Mouse (Mus musculus) ES-Bruce4 (cell line): ENCODE measurements around the gene Pcbp3.

Source experiments
- CTCF ChIP-seq: IDR thresholded peaks from one replicate; pipeline ENCODE4 v1.8.1; 2011; ENCODE audit warnings: low read depth, low read length
- EP300 ChIP-seq: IDR thresholded peaks from 2 replicates; pipeline ENCODE4 v1.6.1; 2011; ENCODE audit warnings: low read depth, low read length; ENCODE audit not compliant: insufficient read depth
- POLR2A ChIP-seq: IDR thresholded peaks from one replicate; pipeline ENCODE4 v1.8.1; 2011; ENCODE audit warnings: low read length; ENCODE audit not compliant: insufficient read depth

DNA sequence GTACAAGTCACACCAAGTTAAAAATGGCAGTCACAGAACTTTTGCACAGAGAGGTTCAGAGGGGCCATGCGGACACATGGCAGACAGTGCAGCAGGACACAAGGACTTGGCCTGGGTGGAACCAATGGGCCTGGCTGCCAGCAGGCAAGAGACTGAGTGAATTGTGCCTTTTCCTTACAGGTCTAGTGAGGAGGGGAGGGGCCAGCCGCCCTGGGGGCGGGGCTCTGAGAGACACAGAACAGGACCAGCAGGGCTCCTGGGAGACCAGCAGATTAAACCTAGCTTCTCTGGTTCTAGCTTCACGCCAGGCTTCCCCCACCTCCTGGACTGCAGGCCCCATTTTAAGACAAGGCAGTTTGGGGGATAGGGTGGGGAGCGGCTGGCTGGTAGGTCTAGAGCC, 190.6 kb downstream of the Pcbp3 start:
- TF ChIP-seq CTCF (no peak), POLR2A (no peak), EP300 (no peak)
